Mouse (Mus musculus) kidney, embryonic 14.5 days (tissue): ENCODE measurements around the gene Apbb2. TPM values are rescaled to one million over a fixed set of nuclear protein-coding genes. Genes with fewer than 3 reads are reported as not detected.

ENCODE experiments used
- ATAC-seq: fragments of 200-750 bp; cut with Nextera tagmentation; 2 replicates; pipeline ENCODE4 v1.8.0; 2017; ENCODE audit warnings: moderate number of reproducible peaks, mild to moderate bottlenecking, moderate TSS enrichment, moderate library complexity; ENCODE audit not compliant: low FRiP score, low TSS enrichment
- H3K27ac ChIP-seq: fragments of 300-500 bp; sonication (generic); 2 replicates; pipeline ENCODE4 v1.5.1; 2014; ENCODE audit warnings: low read depth, mild to moderate bottlenecking, low read length, moderate library complexity, mixed read lengths
- H3K27me3 ChIP-seq: fragments of 300-500 bp; sonication (generic); 2 replicates; pipeline ENCODE4 v1.6.1; 2014; ENCODE audit warnings: mild to moderate bottlenecking, low read length; ENCODE audit not compliant: control insufficient read depth, insufficient read depth
- H3K36me3 ChIP-seq: fragments of 300-500 bp; sonication (generic); 2 replicates; pipeline ENCODE4 v1.6.1; 2014; ENCODE audit warnings: low read length, mixed read lengths; ENCODE audit not compliant: control insufficient read depth, insufficient read depth
- H3K4me1 ChIP-seq: fragments of 300-500 bp; sonication (generic); 2 replicates; pipeline ENCODE4 v1.6.1; 2014; ENCODE audit warnings: low read length, mixed read lengths; ENCODE audit not compliant: control insufficient read depth, insufficient read depth
- H3K4me2 ChIP-seq: fragments of 300-500 bp; sonication (generic); replicated peaks from 2 replicates; pipeline ENCODE4 v1.6.1; 2014; ENCODE audit warnings: low read depth, mild to moderate bottlenecking, low read length
- H3K4me3 ChIP-seq: fragments of 300-500 bp; sonication (generic); 2 replicates; pipeline ENCODE4 v1.5.1; 2014; ENCODE audit warnings: mild to moderate bottlenecking, low read length
- H3K9ac ChIP-seq: fragments of 300-500 bp; sonication (generic); 2 replicates; pipeline ENCODE4 v1.6.1; 2014; ENCODE audit warnings: low read depth, mild to moderate bottlenecking, low read length, moderate library complexity
- H3K9me3 ChIP-seq: fragments of 300-500 bp; sonication (generic); 2 replicates; pipeline ENCODE4 v1.6.1; 2016; ENCODE audit warnings: low read length; ENCODE audit not compliant: control insufficient read depth
- WGBS: fragments of 180-500 bp; shearing (Covaris S2); extraction: QIAGEN DNeasy Blood & Tissue Kit; methylation state at CpG from one replicate; pipeline ENCODE4 v1.1.7; 2014; 5-methylcytosine and 5-hydroxymethylcytosine counted together
- polyA plus RNA-seq: library from polyadenylated mRNA; unstranded; fragments of >200 nt; fragmentation: Nextera tagmentation; extraction: Ambion mirVana; gene quantifications from 2 replicates; pipeline ENCODE4 v1.2.1, GENCODE M21; 2014

Gene Apbb2
- polyA plus RNA-seq, 1 experiment from 2014 or later: 55.9 TPM

GRCm38 (mm10) chr5:66319341-66319740 lies 299.2 kb downstream of the Apbb2 start:
- Histone ChIP-seq H3K4me1 (0 out of 2 replicates have a peak, but pooled peaks cover 8% of the 10 kb centered on the region), H3K9ac (no peak overlapping the region), H3K4me2 (no peak overlapping the region), H3K27ac (no peak overlapping the region), H3K36me3 (no peaks in the 10 kb centered on the region), H3K4me3 (no peak overlapping the region), H3K27me3 (no peaks in the 10 kb centered on the region), H3K9me3 (no peaks in the 10 kb centered on the region)
- no peak for ATAC-seq
- WGBS: 68% methylated on average over 6 of the region's 6 CpGs

- 90% methylated on average over 5 of the region's 5 CpGs for WGBS
- Histone ChIP-seq H3K9ac (no peak overlapping the region), H3K9me3 (no peaks in the 10 kb centered on the region), H3K4me1 (0 out of 2 replicates have a peak, but pooled peaks cover 4% of the 10 kb centered on the region), H3K36me3 (peaks cover 2% of the 10 kb centered on the region; the same call in 1 of the 2 replicates), H3K4me3 (no peak overlapping the region), H3K27ac (no peak overlapping the region), H3K4me2 (no peak overlapping the region), H3K27me3 (no peaks in the 10 kb centered on the region)
- ATAC-seq: no peak
Measured at GRCm38 (mm10) chr5:66315791-66316190, 302.8 kb downstream of the Apbb2 start.

GRCm38 (mm10) chr5:66310806-66311205 lies 307.8 kb downstream of the Apbb2 start:
- Histone ChIP-seq H3K27ac (no peak overlapping the region), H3K4me1 (no peaks in the 10 kb centered on the region), H3K4me2 (no peak overlapping the region), H3K9ac (no peak overlapping the region), H3K9me3 (no peaks in the 10 kb centered on the region), H3K27me3 (no peaks in the 10 kb centered on the region), H3K4me3 (no peak overlapping the region), H3K36me3 (peaks cover 18% of the 10 kb centered on the region; the same call in 1 of the 2 replicates)
- no peak for ATAC-seq
- 94% methylated on average over 11 of the region's 11 CpGs for WGBS

GRCm38 (mm10) chr5:66310328-66310727 lies 308.3 kb downstream of the Apbb2 start:
- no peaks in the 10 kb centered on the region for H3K27me3 ChIP-seq
- no peak overlapping the region for H3K27ac ChIP-seq
- no peaks in the 10 kb centered on the region for H3K9me3 ChIP-seq
- WGBS: 69% methylated on average over 9 of the region's 9 CpGs
- ATAC-seq: no peak
- H3K4me1 ChIP-seq: no peaks in the 10 kb centered on the region
- peaks cover 18% of the 10 kb centered on the region; the same call in 1 of the 2 replicates for H3K36me3 ChIP-seq
- H3K4me2 ChIP-seq: no peak overlapping the region
- no peak overlapping the region for H3K9ac ChIP-seq
- H3K4me3 ChIP-seq: no peak overlapping the region

- Histone ChIP-seq H3K4me1 (no peaks in the 10 kb centered on the region), H3K9me3 (no peaks in the 10 kb centered on the region), H3K4me3 (no peak overlapping the region), H3K4me2 (no peak overlapping the region), H3K36me3 (peaks cover 18% of the 10 kb centered on the region), H3K27me3 (no peaks in the 10 kb centered on the region), H3K27ac (no peak overlapping the region), H3K9ac (no peak overlapping the region)
- WGBS: 70% methylated on average over 8 of the region's 8 CpGs
- no peak for ATAC-seq
Measured at GRCm38 (mm10) chr5:66305511-66305910, 313.1 kb downstream of the Apbb2 start.

- no peaks in the 10 kb centered on the region for H3K4me1 ChIP-seq
- no peak for ATAC-seq
- H3K27ac ChIP-seq: no peak overlapping the region
- H3K9ac ChIP-seq: no peak overlapping the region
- H3K36me3 ChIP-seq: peaks cover 20% of the 10 kb centered on the region
- 84% methylated on average over 11 of the region's 11 CpGs for WGBS
- no peaks in the 10 kb centered on the region for H3K9me3 ChIP-seq
- H3K4me3 ChIP-seq: no peak overlapping the region
- H3K27me3 ChIP-seq: no peaks in the 10 kb centered on the region
- no peak overlapping the region for H3K4me2 ChIP-seq
Measured at GRCm38 (mm10) chr5:66304300-66305067, 314.1 kb downstream of the Apbb2 start.

- ATAC-seq: no peak
- Histone ChIP-seq H3K27ac (no peak overlapping the region), H3K36me3 (peaks cover 10% of the 10 kb centered on the region), H3K9me3 (no peaks in the 10 kb centered on the region), H3K4me1 (no peaks in the 10 kb centered on the region), H3K4me3 (no peak overlapping the region), H3K9ac (no peak overlapping the region), H3K4me2 (no peak overlapping the region), H3K27me3 (no peaks in the 10 kb centered on the region)
- WGBS: 93% methylated on average over 2 of the region's 2 CpGs
Measured at GRCm38 (mm10) chr5:66302873-66303272, 315.7 kb downstream of the Apbb2 start.

- 81% methylated on average over 21 of the region's 21 CpGs for WGBS
- no peak overlapping the region for H3K4me3 ChIP-seq
- no peaks in the 10 kb centered on the region for H3K4me1 ChIP-seq
- no peaks in the 10 kb centered on the region for H3K9me3 ChIP-seq
- H3K4me2 ChIP-seq: no peak overlapping the region
- no peak overlapping the region for H3K27ac ChIP-seq
- ATAC-seq: no peak
- peaks cover 5% of the 10 kb centered on the region for H3K36me3 ChIP-seq
- H3K9ac ChIP-seq: no peak overlapping the region
- no peaks in the 10 kb centered on the region for H3K27me3 ChIP-seq
Measured at GRCm38 (mm10) chr5:66302085-66302815, 316.3 kb downstream of the Apbb2 start.

GRCm38 (mm10) chr5:66300576-66300975 lies 318.0 kb downstream of the Apbb2 start:
- Histone ChIP-seq H3K4me1 (no peaks in the 10 kb centered on the region), H3K4me3 (no peak overlapping the region), H3K27me3 (no peaks in the 10 kb centered on the region), H3K4me2 (no peak overlapping the region), H3K36me3 (peaks cover 5% of the 10 kb centered on the region), H3K27ac (no peak overlapping the region), H3K9ac (no peak overlapping the region), H3K9me3 (no peaks in the 10 kb centered on the region)
- 84% methylated on average over 13 of the region's 13 CpGs for WGBS
- ATAC-seq: no peak
